In genomic region chr15:101141061-101141541, GRCm38 (mm10) we compare ENCODE assay signal across 8 mouse cellular contexts. TPM values are rescaled to one million over a fixed set of nuclear protein-coding genes. Genes with fewer than 3 reads are reported as not detected.
DNase-seq lines count a peak whose midpoint lies in the region; ATAC-seq lines count a peak whose summit lies in the region.

No protein-coding gene starts in this region.

- peaks cover 46% of the 10 kb centered on the region for H3K4me1 ChIP-seq in midbrain, embryonic 12.5 days
- peaks cover 14% of the 10 kb centered on the region for H3K4me1 ChIP-seq in midbrain, embryonic 16.5 days (ENCODE audit: control insufficient read depth, insufficient read depth, low read length)
- peaks cover 38% of the 10 kb centered on the region for H3K4me1 ChIP-seq in limb, embryonic 11.5 days (ENCODE audit: control insufficient read depth, insufficient read depth, low read length)
- peaks cover 49% of the 10 kb centered on the region for H3K4me1 ChIP-seq in neural tube, embryonic 13.5 days (replicated peaks)

- H3K9ac ChIP-seq in midbrain, embryonic 12.5 days (replicated peaks): no peak overlapping the region
- no peak overlapping the region for H3K9ac ChIP-seq in midbrain, embryonic 16.5 days (ENCODE audit: low read depth, low read length)
- H3K9ac ChIP-seq in limb, embryonic 11.5 days (ENCODE audit: low read length): no peak overlapping the region
- no peak overlapping the region for H3K9ac ChIP-seq in neural tube, embryonic 13.5 days

- peak; percentile 56 for ATAC-seq in midbrain, embryonic 12.5 days (ENCODE audit: low FRiP score, low read depth)
- no peak for ATAC-seq in midbrain, embryonic 16.5 days
- ATAC-seq in limb, embryonic 11.5 days (ENCODE audit: insufficient number of reproducible peaks, low FRiP score, low TSS enrichment, low read depth): peak; percentile 45
- peak; percentile 19 for ATAC-seq in neural tube, embryonic 13.5 days (ENCODE audit: low read depth)

- H3K4me3 ChIP-seq in midbrain, embryonic 12.5 days: no peak overlapping the region
- H3K4me3 ChIP-seq in midbrain, embryonic 16.5 days (ENCODE audit: low read depth, low read length): no peak overlapping the region
- H3K4me3 ChIP-seq in limb, embryonic 11.5 days (ENCODE audit: low read depth, low read length): no peak overlapping the region
- H3K4me3 ChIP-seq in neural tube, embryonic 13.5 days: no peak overlapping the region

- peak; percentile 78 for DNase-seq in embryo, embryonic 9.5 days (ENCODE audit: extremely low spot score)
- DNase-seq in heart, postnatal 4 days: peak; percentile 64
- peak; percentile 67 for DNase-seq in limb, embryonic 11.5 days (ENCODE audit: low spot score)
- no peak for DNase-seq in layer of hippocampus, postnatal 25 days (ENCODE audit: extremely low spot score in 1 of 2, low spot score in 1 of 2)
- DNase-seq in urinary bladder, postnatal 10 days (ENCODE audit: low spot score): no peak

- WGBS in midbrain, embryonic 12.5 days: 9% methylated on average over 7 of the region's 14 CpGs
- WGBS in midbrain, embryonic 16.5 days: 11% methylated on average over 6 of the region's 14 CpGs
- WGBS in limb, embryonic 11.5 days: 6% methylated on average over 11 of the region's 14 CpGs
- 5% methylated on average over 10 of the region's 14 CpGs for WGBS in neural tube, embryonic 13.5 days

- H3K27me3 ChIP-seq in midbrain, embryonic 12.5 days: peaks cover 56% of the 10 kb centered on the region
- H3K27me3 ChIP-seq in midbrain, embryonic 16.5 days (ENCODE audit: control insufficient read depth, insufficient read depth, low read depth, low read length): no peaks in the 10 kb centered on the region
- H3K27me3 ChIP-seq in limb, embryonic 11.5 days (ENCODE audit: control insufficient read depth, insufficient read depth, low read length): no peaks in the 10 kb centered on the region
- H3K27me3 ChIP-seq in neural tube, embryonic 13.5 days: no peaks in the 10 kb centered on the region

- no peaks in the 10 kb centered on the region for H3K9me3 ChIP-seq in midbrain, embryonic 12.5 days
- no peaks in the 10 kb centered on the region for H3K9me3 ChIP-seq in midbrain, embryonic 16.5 days (replicated peaks; ENCODE audit: control insufficient read depth, low read length, poor library complexity, severe bottlenecking)
- 0 out of 2 replicates have a peak, but pooled peaks cover 4% of the 10 kb centered on the region for H3K9me3 ChIP-seq in limb, embryonic 11.5 days (ENCODE audit: control insufficient read depth, low read length)
- H3K9me3 ChIP-seq in neural tube, embryonic 13.5 days: no peaks in the 10 kb centered on the region

- no peaks in the 10 kb centered on the region for H3K36me3 ChIP-seq in midbrain, embryonic 12.5 days
- no peaks in the 10 kb centered on the region for H3K36me3 ChIP-seq in midbrain, embryonic 16.5 days (ENCODE audit: control insufficient read depth, insufficient read depth, low read length)
- H3K36me3 ChIP-seq in limb, embryonic 11.5 days (ENCODE audit: control insufficient read depth, insufficient read depth, low read length): no peaks in the 10 kb centered on the region
- no peaks in the 10 kb centered on the region for H3K36me3 ChIP-seq in neural tube, embryonic 13.5 days

- no peak overlapping the region; the same call in 1 of the 2 replicates for H3K4me2 ChIP-seq in midbrain, embryonic 12.5 days (replicated peaks)
- H3K4me2 ChIP-seq in midbrain, embryonic 16.5 days (ENCODE audit: low read length): no peak overlapping the region
- no peak overlapping the region for H3K4me2 ChIP-seq in limb, embryonic 11.5 days (ENCODE audit: low read depth, severe bottlenecking)
- H3K4me2 ChIP-seq in neural tube, embryonic 13.5 days: peak overlapping the region; percentile 26

- no peak overlapping the region for H3K27ac ChIP-seq in midbrain, embryonic 12.5 days (replicated peaks)
- no peak overlapping the region for H3K27ac ChIP-seq in midbrain, embryonic 16.5 days (ENCODE audit: low read length)
- no peak overlapping the region for H3K27ac ChIP-seq in limb, embryonic 11.5 days (replicated peaks; ENCODE audit: low read depth, low read length)
- no peak overlapping the region for H3K27ac ChIP-seq in neural tube, embryonic 13.5 days (replicated peaks)

RNA-seq across cellular contexts. Expression of gene Acvrl1, which starts 12.8 kb away (rescaled TPM):
- 8.0 and 10.7 TPM in 2 replicates for polyA plus RNA-seq in midbrain, embryonic 12.5 days (2016; fragmentation: Nextera tagmentation; extraction: Ambion mirVana)
- polyA plus RNA-seq in midbrain, embryonic 16.5 days (2015; fragmentation: Nextera tagmentation; extraction: Ambion mirVana): 8.0 and 10.6 TPM in 2 replicates
- 10 to 100 TPM; 20.5 to 21.7 TPM for total RNA-seq in heart, postnatal 4 days (2021)
- 3.8 and 5.0 TPM in 2 replicates for polyA plus RNA-seq in limb, embryonic 11.5 days (2014; fragmentation: Nextera tagmentation; extraction: Ambion mirVana)
- polyA plus RNA-seq in neural tube, embryonic 13.5 days (2015; fragmentation: Nextera tagmentation; extraction: Ambion mirVana): 8.1 and 9.0 TPM in 2 replicates
- 10 to 100 TPM in 1 of 2 experiments, 1 to 10 TPM in 1; 8.6 to 10.5 TPM for total RNA-seq in layer of hippocampus, postnatal 25 days (2021)

RNA-seq across cellular contexts. Expression of gene Ankrd33, which starts 25.5 kb away (rescaled TPM):
- polyA plus RNA-seq in midbrain, embryonic 12.5 days (2016; fragmentation: Nextera tagmentation; extraction: Ambion mirVana): not detected in 2 replicates
- polyA plus RNA-seq in midbrain, embryonic 16.5 days (2015; fragmentation: Nextera tagmentation; extraction: Ambion mirVana): not detected in 2 replicates
- not detected for total RNA-seq in heart, postnatal 4 days (2021)
- not detected in 2 replicates for polyA plus RNA-seq in limb, embryonic 11.5 days (2014; fragmentation: Nextera tagmentation; extraction: Ambion mirVana)
- polyA plus RNA-seq in neural tube, embryonic 13.5 days (2015; fragmentation: Nextera tagmentation; extraction: Ambion mirVana): not detected in 2 replicates
- not detected for total RNA-seq in layer of hippocampus, postnatal 25 days (2021)

RNA-seq across cellular contexts. Expression of gene Acvr1b, which starts 32.8 kb away (rescaled TPM):
- 12.6 and 14.8 TPM in 2 replicates for polyA plus RNA-seq in midbrain, embryonic 12.5 days (2016; fragmentation: Nextera tagmentation; extraction: Ambion mirVana)
- polyA plus RNA-seq in midbrain, embryonic 16.5 days (2015; fragmentation: Nextera tagmentation; extraction: Ambion mirVana): 22.1 and 24.5 TPM in 2 replicates
- total RNA-seq in heart, postnatal 4 days (2021): 10 to 100 TPM; 20.8 to 21.4 TPM
- 8.0 and 9.4 TPM in 2 replicates for polyA plus RNA-seq in limb, embryonic 11.5 days (2014; fragmentation: Nextera tagmentation; extraction: Ambion mirVana)
- 18.0 and 18.8 TPM in 2 replicates for polyA plus RNA-seq in neural tube, embryonic 13.5 days (2015; fragmentation: Nextera tagmentation; extraction: Ambion mirVana)
- 10 to 100 TPM; 82.8 to 83.1 TPM for total RNA-seq in layer of hippocampus, postnatal 25 days (2021)

Comparison
In these comparisons a context has a peak if more than half of its experiments do, and no peak if none do; other contexts are left out.
1. DNase-seq: peak in embryo, embryonic 9.5 days (single experiment), heart, postnatal 4 days (single experiment) and limb, embryonic 11.5 days (single experiment); none in layer of hippocampus, postnatal 25 days (0 of 2) and urinary bladder, postnatal 10 days (single experiment).